Mouse (Mus musculus): ENCODE measurements at regions not wholly inside any gene's neighbourhood (a gene's known extent, or its start where the extent isn't known, plus 50 kb on each side); places are given as distances from the start of the nearest gene placed in this dataset. TPM values are rescaled to one million over a fixed set of nuclear protein-coding genes. Genes with fewer than 3 reads are reported as not detected.

MicroRNA genes in the stretch of these regions (microRNA counts, 519-probe panel; counts per million panel counts)
- 322 counts per million, percentile 70 among the panel's probes with 10 or more counts for microRNA mmu-miR-682

Small RNA genes in the stretch of these regions (microRNA-seq; reads per million reads assigned to microRNA genes)
- not detected for gene Mir682
